In genomic region chr11:53121208-53121607, GRCm38 (mm10) we compare ENCODE assay signal across 31 mouse cellular contexts.
DNase-seq lines count a peak whose midpoint lies in the region; ATAC-seq and TF ChIP-seq lines count a peak whose summit lies in the region.
"Had no signal": no experiment of that assay in that cellular context is flagged by ENCODE, and none has a peak within 500 bp of the region (broad histone marks: within the 10 kb centered on the region; RNA-seq: fewer than 3 reads in every experiment).

No protein-coding gene starts in this region.

- no peaks in the 10 kb centered on the region for H3K9me3 ChIP-seq in hindbrain, embryonic 16.5 days (ENCODE audit: control insufficient read depth, low read length)
- no peaks in the 10 kb centered on the region for H3K9me3 ChIP-seq in hindbrain, embryonic 10.5 days
- H3K9me3 ChIP-seq: forebrain, embryonic 12.5 days; heart, embryonic 10.5 days; heart, embryonic 15.5 days; hindbrain, embryonic 13.5 days; limb, embryonic 10.5 days; limb, embryonic 15.5 days; liver, embryonic 13.5 days; megakaryocyte, embryonic 14.5 days; midbrain, embryonic 13.5 days; stomach, embryonic 15.5 days had no signal

- no peak overlapping the region for H3K4me3 ChIP-seq in hindbrain, embryonic 16.5 days (ENCODE audit: low read length)
- no peak overlapping the region for H3K4me3 ChIP-seq in hindbrain, embryonic 10.5 days
- H3K4me3 ChIP-seq: erythroblast, embryonic 14.5 days; forebrain, embryonic 12.5 days; heart, embryonic 10.5 days; heart, embryonic 15.5 days; hindbrain, embryonic 13.5 days; limb, embryonic 10.5 days; limb, embryonic 15.5 days; liver, embryonic 13.5 days; megakaryocyte, embryonic 14.5 days; midbrain, embryonic 13.5 days; stomach, embryonic 15.5 days had no signal

- no peak for TF ChIP-seq POLR2A in brain, embryonic 14.5 days (IDR thresholded peaks at IDR 0.05; ENCODE audit: borderline replicate concordance, extremely low read depth, insufficient read depth, insufficient read length, poor library complexity, severe bottlenecking)

- no peak overlapping the region for H3K27ac ChIP-seq in hindbrain, embryonic 16.5 days (ENCODE audit: low read depth, low read length)
- no peak overlapping the region for H3K27ac ChIP-seq in hindbrain, embryonic 10.5 days
- H3K27ac ChIP-seq: forebrain, embryonic 12.5 days; heart, embryonic 10.5 days; heart, embryonic 15.5 days; hindbrain, embryonic 13.5 days; limb, embryonic 10.5 days; limb, embryonic 15.5 days; liver, embryonic 13.5 days; midbrain, embryonic 13.5 days; stomach, embryonic 15.5 days had no signal

- peak; percentile 51; the same call in 1 of the 2 replicates for ATAC-seq in hindbrain, embryonic 16.5 days
- ATAC-seq: lung, postnatal 0 days; midbrain, embryonic 13.5 days; Patski had no signal

- H3K4me1 ChIP-seq in hindbrain, embryonic 16.5 days (ENCODE audit: control insufficient read depth, insufficient read depth, low read depth, low read length): peaks cover 9% of the 10 kb centered on the region
- H3K4me1 ChIP-seq in hindbrain, embryonic 10.5 days (replicated peaks): peaks cover 16% of the 10 kb centered on the region
- H3K4me1 ChIP-seq: forebrain, embryonic 12.5 days; limb, embryonic 15.5 days; liver, embryonic 13.5 days; megakaryocyte, embryonic 14.5 days; stomach, embryonic 15.5 days had no signal

- no peak for TF ChIP-seq CTCF in brain, embryonic 14.5 days (IDR thresholded peaks at IDR 0.05; ENCODE audit: borderline replicate concordance, extremely low read depth, insufficient read depth, insufficient read length)

- H3K27me3 ChIP-seq in hindbrain, embryonic 16.5 days (replicated peaks; ENCODE audit: control insufficient read depth, insufficient read depth, low read length): no peaks in the 10 kb centered on the region
- H3K27me3 ChIP-seq in hindbrain, embryonic 10.5 days (ENCODE audit: insufficient read depth, poor library complexity, severe bottlenecking): no peaks in the 10 kb centered on the region
- H3K27me3 ChIP-seq: forebrain, embryonic 12.5 days; heart, embryonic 15.5 days; liver, embryonic 13.5 days; midbrain, embryonic 13.5 days; stomach, embryonic 15.5 days had no signal

- no peak overlapping the region for H3K9ac ChIP-seq in hindbrain, embryonic 16.5 days (ENCODE audit: low read depth, low read length)
- H3K9ac ChIP-seq: forebrain, embryonic 12.5 days; heart, embryonic 15.5 days; hindbrain, embryonic 13.5 days; limb, embryonic 15.5 days; liver, embryonic 13.5 days; midbrain, embryonic 13.5 days; stomach, embryonic 15.5 days had no signal

- DNase-seq in hindbrain, embryonic 10.5 days (ENCODE audit: low spot score): no peak
- DNase-seq in brain, embryonic 14.5 days (ENCODE audit: low read depth): peak; percentile 39
- DNase-seq in kidney, adult 9 months: peak; percentile 87
- DNase-seq in kidney, postnatal 14 days: peak; percentile 72
- DNase-seq in thymus, postnatal 25 days: no peak
- no peak for DNase-seq in frontal cortex, postnatal 25 days (ENCODE audit: low spot score in 2 of 2)
- DNase-seq: adrenal gland, postnatal 25 days; cerebellum, adult 18-20 months; cerebellum, postnatal 10 days; gastrocnemius, postnatal 25 days; heart, adult 11 months; heart, postnatal 36 days; layer of hippocampus, postnatal 36 days; liver, embryonic 13.5 days; lung, adult 18-20 months; lung, postnatal 4 days; right cerebral cortex, postnatal 25 days; thymus, postnatal 14 days had no signal

- H3K36me3 ChIP-seq in hindbrain, embryonic 16.5 days (ENCODE audit: control insufficient read depth, insufficient read depth, low read length): no peaks in the 10 kb centered on the region
- H3K36me3 ChIP-seq in hindbrain, embryonic 10.5 days: no peaks in the 10 kb centered on the region
- H3K36me3 ChIP-seq: forebrain, embryonic 12.5 days; heart, embryonic 10.5 days; heart, embryonic 15.5 days; hindbrain, embryonic 13.5 days; limb, embryonic 10.5 days; limb, embryonic 15.5 days; liver, embryonic 13.5 days; midbrain, embryonic 13.5 days; stomach, embryonic 15.5 days had no signal

- H3K4me2 ChIP-seq in hindbrain, embryonic 16.5 days (ENCODE audit: low read length): no peak overlapping the region
- H3K4me2 ChIP-seq: forebrain, embryonic 12.5 days; heart, embryonic 15.5 days; hindbrain, embryonic 13.5 days; limb, embryonic 15.5 days; liver, embryonic 13.5 days; midbrain, embryonic 13.5 days; stomach, embryonic 15.5 days had no signal

- WGBS in hindbrain, embryonic 16.5 days: 31% methylated on average over 1 of the region's 1 CpGs
- 35% methylated on average over 1 of the region's 1 CpGs for WGBS in hindbrain, embryonic 10.5 days

Comparison
In these comparisons a context has a peak if more than half of its experiments do, and no peak if none do; other contexts are left out.
1. DNase-seq: peak in brain, embryonic 14.5 days (single experiment), kidney, adult 9 months (single experiment) and kidney, postnatal 14 days (single experiment); none in hindbrain, embryonic 10.5 days (single experiment), thymus, postnatal 25 days (single experiment) and frontal cortex, postnatal 25 days (0 of 2).